Mouse (Mus musculus) midbrain, embryonic 13.5 days (tissue): ENCODE results near the gene Tiparp. TPM values are rescaled to one million over a fixed set of nuclear protein-coding genes. Genes with fewer than 3 reads are reported as not detected.

Experiments
- ATAC-seq: fragments of 200-750 bp; cut with Nextera tagmentation; 2 replicates; pipeline ENCODE4 v1.8.0; 2017; ENCODE audit warnings: mild to moderate bottlenecking, moderate TSS enrichment, moderate library complexity
- H3K27ac ChIP-seq: fragments of 300-500 bp; sonication (generic); 2 replicates; pipeline ENCODE4 v1.5.1; 2015; ENCODE audit warnings: inconsistent platforms, mild to moderate bottlenecking, moderate library complexity
- H3K27me3 ChIP-seq: fragments of 300-500 bp; sonication (generic); 2 replicates; pipeline ENCODE4 v1.6.1; 2015; ENCODE audit warnings: mild to moderate bottlenecking, inconsistent platforms
- H3K36me3 ChIP-seq: fragments of 300-500 bp; sonication (generic); 2 replicates; pipeline ENCODE4 v1.6.1; 2015; ENCODE audit warnings: mild to moderate bottlenecking, inconsistent platforms
- H3K4me1 ChIP-seq: fragments of 300-500 bp; sonication (generic); replicated peaks from 2 replicates; pipeline ENCODE4 v1.6.1; 2015; ENCODE audit warnings: inconsistent platforms
- H3K4me2 ChIP-seq: fragments of 300-500 bp; sonication (generic); replicated peaks from 2 replicates; pipeline ENCODE4 v1.6.1; 2015; ENCODE audit warnings: moderate library complexity, mild to moderate bottlenecking, inconsistent platforms
- H3K4me3 ChIP-seq: fragments of 300-500 bp; sonication (generic); replicated peaks from 2 replicates; pipeline ENCODE4 v1.5.1; 2015; ENCODE audit warnings: mild to moderate bottlenecking, inconsistent platforms
- H3K9ac ChIP-seq: fragments of 300-500 bp; sonication (generic); replicated peaks from 2 replicates; pipeline ENCODE4 v1.6.1; 2015; ENCODE audit warnings: mild to moderate bottlenecking, inconsistent platforms
- H3K9me3 ChIP-seq: fragments of 300-500 bp; sonication (generic); 2 replicates; pipeline ENCODE4 v1.6.1; 2016; ENCODE audit warnings: mild to moderate bottlenecking, inconsistent platforms
- WGBS: fragments of 180-500 bp; shearing (Covaris S2); methylation state at CpG from one replicate; pipeline ENCODE4 v1.1.7; 2015; 5-methylcytosine and 5-hydroxymethylcytosine counted together
- polyA plus RNA-seq: library from polyadenylated mRNA; unstranded; fragments of >200 nt; fragmentation: Nextera tagmentation; extraction: Ambion mirVana; gene quantifications from 2 replicates; pipeline ENCODE4 v1.2.1, GENCODE M21; 2015

Tiparp gene
- polyA plus RNA-seq, 1 experiment from 2014 or later = 30.9 TPM

- no peak overlapping the region for H3K9ac ChIP-seq
- H3K4me2 ChIP-seq = no peak overlapping the region
- H3K9me3 ChIP-seq = no peaks in the 10 kb centered on the region
- H3K4me3 ChIP-seq = no peak overlapping the region
- H3K4me1 ChIP-seq = no peaks in the 10 kb centered on the region
- H3K36me3 ChIP-seq = no peaks in the 10 kb centered on the region
- no peak overlapping the region for H3K27ac ChIP-seq
- H3K27me3 ChIP-seq = 0 out of 2 replicates have a peak, but pooled peaks cover 2% of the 10 kb centered on the region
- no peak for ATAC-seq
- 59% methylated on average over 9 of the region's 9 CpGs for WGBS
These were observed 37.6 kb downstream of the Tiparp start for GRCm38 (mm10) chr3:65565632-65566300.

DNA sequence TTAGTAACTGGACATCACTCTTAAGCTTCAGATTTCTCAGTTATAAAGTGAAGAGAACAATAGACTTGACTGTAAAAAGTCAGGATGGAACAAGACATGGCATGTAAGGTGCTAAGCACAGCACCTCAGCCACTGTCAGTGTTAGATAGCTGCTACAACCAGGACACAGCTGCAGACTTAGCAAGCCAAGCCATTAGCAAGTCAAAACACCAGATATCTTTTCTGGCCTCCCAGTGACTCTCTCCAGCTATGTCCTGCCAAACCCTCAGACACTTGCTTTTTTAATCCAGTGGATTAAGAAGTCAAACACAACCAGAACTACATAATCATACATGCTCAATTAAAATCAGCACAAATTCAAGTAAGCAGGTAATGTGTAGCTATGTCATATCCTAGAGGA is 41.7 kb downstream of the Tiparp start:
- ATAC-seq = no peak
- no peaks in the 10 kb centered on the region for H3K27me3 ChIP-seq
- H3K9me3 ChIP-seq = no peaks in the 10 kb centered on the region
- no peak overlapping the region for H3K9ac ChIP-seq
- no peak overlapping the region for H3K4me3 ChIP-seq
- H3K27ac ChIP-seq = no peak overlapping the region
- H3K4me1 ChIP-seq = no peaks in the 10 kb centered on the region
- H3K4me2 ChIP-seq = no peak overlapping the region
- H3K36me3 ChIP-seq = no peaks in the 10 kb centered on the region

- H3K27me3 ChIP-seq = no peaks in the 10 kb centered on the region
- H3K4me1 ChIP-seq = no peaks in the 10 kb centered on the region
- no peak overlapping the region for H3K27ac ChIP-seq
- no peaks in the 10 kb centered on the region for H3K36me3 ChIP-seq
- no peaks in the 10 kb centered on the region for H3K9me3 ChIP-seq
- no peak overlapping the region for H3K4me2 ChIP-seq
- no peak for ATAC-seq
- WGBS = 41% methylated on average over 3 of the region's 3 CpGs
- H3K9ac ChIP-seq = no peak overlapping the region
- no peak overlapping the region for H3K4me3 ChIP-seq
These were observed 45.3 kb downstream of the Tiparp start for GRCm38 (mm10) chr3:65573516-65573915.

DNA sequence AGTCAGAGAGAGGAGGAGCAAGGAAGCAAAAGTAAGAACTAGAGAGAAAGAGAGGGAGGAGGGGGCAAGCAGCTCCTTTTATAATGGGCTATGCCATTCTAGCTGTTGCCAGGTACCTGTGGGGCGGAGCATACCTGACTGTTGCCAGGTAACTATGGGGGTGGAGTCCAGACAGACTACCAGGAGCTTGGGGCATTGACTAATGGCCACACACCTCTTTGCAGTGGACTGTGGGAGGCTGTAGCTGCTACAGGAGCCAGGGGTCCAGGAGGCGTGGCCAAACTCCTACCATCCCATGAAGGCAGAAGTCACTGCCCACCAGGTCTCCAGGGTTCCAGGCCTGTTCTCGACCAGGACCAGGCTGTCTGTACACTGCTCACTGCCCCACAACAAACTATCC is 49.4 kb downstream of the Tiparp start:
- no peaks in the 10 kb centered on the region for H3K27me3 ChIP-seq
- ATAC-seq = peak; percentile 58; the same call in 1 of the 2 replicates
- 89% methylated on average over 3 of the region's 3 CpGs for WGBS
- H3K4me2 ChIP-seq = no peak overlapping the region
- no peak overlapping the region for H3K27ac ChIP-seq
- H3K9me3 ChIP-seq = no peaks in the 10 kb centered on the region
- no peaks in the 10 kb centered on the region for H3K36me3 ChIP-seq
- no peaks in the 10 kb centered on the region for H3K4me1 ChIP-seq
- no peak overlapping the region for H3K9ac ChIP-seq
- no peak overlapping the region for H3K4me3 ChIP-seq

- Histone ChIP-seq H3K4me1 (no peaks in the 10 kb centered on the region), H3K27me3 (no peaks in the 10 kb centered on the region; the same call in 1 of the 2 replicates), H3K4me3 (no peak overlapping the region), H3K9me3 (no peaks in the 10 kb centered on the region), H3K36me3 (no peaks in the 10 kb centered on the region), H3K27ac (no peak overlapping the region), H3K4me2 (no peak overlapping the region), H3K9ac (no peak overlapping the region)
- WGBS = 82% methylated on average over 12 of the region's 12 CpGs
- no peak for ATAC-seq
These were observed 51.2 kb downstream of the Tiparp start for GRCm38 (mm10) chr3:65579260-65579921.

GRCm38 (mm10) chr3:65581596-65581995 is 53.4 kb downstream of the Tiparp start:
- 88% methylated on average over 4 of the region's 4 CpGs for WGBS
- Histone ChIP-seq H3K27me3 (no peaks in the 10 kb centered on the region; the same call in 1 of the 2 replicates), H3K4me2 (no peak overlapping the region), H3K36me3 (no peaks in the 10 kb centered on the region), H3K27ac (no peak overlapping the region), H3K9me3 (no peaks in the 10 kb centered on the region), H3K9ac (no peak overlapping the region), H3K4me3 (no peak overlapping the region), H3K4me1 (peaks cover 15% of the 10 kb centered on the region)
- ATAC-seq = no peak

- Histone ChIP-seq H3K4me3 (no peak overlapping the region), H3K4me2 (no peak overlapping the region), H3K36me3 (no peaks in the 10 kb centered on the region), H3K27me3 (peaks cover 15% of the 10 kb centered on the region; the same call in 1 of the 2 replicates), H3K9ac (no peak overlapping the region), H3K27ac (no peak overlapping the region), H3K9me3 (no peaks in the 10 kb centered on the region), H3K4me1 (peaks cover 23% of the 10 kb centered on the region)
- WGBS = 69% methylated on average over 1 of the region's 1 CpGs
- ATAC-seq = no peak
These were observed 56.1 kb downstream of the Tiparp start for GRCm38 (mm10) chr3:65584329-65584728.

GRCm38 (mm10) chr3:65585291-65585690 is 57.1 kb downstream of the Tiparp start:
- H3K36me3 ChIP-seq = no peaks in the 10 kb centered on the region
- peak; percentile 51; the same call in 1 of the 2 replicates for ATAC-seq
- H3K27ac ChIP-seq = no peak overlapping the region
- no peak overlapping the region for H3K4me3 ChIP-seq
- H3K27me3 ChIP-seq = peaks cover 15% of the 10 kb centered on the region; the same call in 1 of the 2 replicates
- H3K4me2 ChIP-seq = no peak overlapping the region
- H3K9ac ChIP-seq = no peak overlapping the region
- peaks cover 23% of the 10 kb centered on the region for H3K4me1 ChIP-seq
- 49% methylated on average over 8 of the region's 8 CpGs for WGBS
- H3K9me3 ChIP-seq = 0 out of 2 replicates have a peak, but pooled peaks cover 1% of the 10 kb centered on the region

DNA sequence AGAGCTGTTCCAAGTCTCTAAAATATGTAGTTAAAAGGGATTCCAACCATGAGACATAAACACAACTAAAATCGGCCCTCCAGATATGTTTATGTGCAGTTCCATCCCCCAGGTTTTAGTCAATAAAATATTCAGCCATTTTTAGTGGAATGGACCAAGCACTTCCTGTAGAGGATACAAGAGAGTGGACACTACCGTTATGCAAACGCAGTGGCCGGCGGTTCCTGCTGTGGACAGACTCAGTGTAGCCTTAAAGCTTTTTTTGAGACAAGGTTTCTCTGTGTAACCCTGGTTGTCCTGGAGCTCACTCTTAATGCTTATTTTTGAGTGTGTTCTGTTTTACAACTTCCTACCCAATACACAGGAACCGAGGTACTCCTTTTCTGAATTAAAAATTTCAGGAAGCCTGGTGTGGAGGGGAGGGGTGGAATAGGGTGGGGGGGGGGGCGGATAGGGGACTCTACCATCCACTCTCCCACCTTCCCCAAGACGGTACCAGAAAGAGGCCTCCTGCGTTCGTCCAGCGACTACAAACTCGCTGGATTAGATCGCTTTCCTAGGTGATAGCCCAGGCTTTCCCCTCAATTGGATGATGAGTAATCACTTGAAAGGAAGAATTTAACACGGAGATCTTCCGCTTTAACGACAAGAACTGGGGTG is 57.7 kb downstream of the Tiparp start:
- WGBS = 28% methylated on average over 16 of the region's 16 CpGs
- Histone ChIP-seq H3K4me1 (peaks cover 23% of the 10 kb centered on the region), H3K27me3 (peaks cover 15% of the 10 kb centered on the region; the same call in 1 of the 2 replicates), H3K4me3 (peak overlapping the region; percentile 28), H3K9ac (peak overlapping the region; percentile 39; the same call in 1 of the 2 replicates), H3K4me2 (peak overlapping the region; percentile 57), H3K36me3 (no peaks in the 10 kb centered on the region), H3K27ac (no peak overlapping the region), H3K9me3 (0 out of 2 replicates have a peak, but pooled peaks cover 4% of the 10 kb centered on the region)
- ATAC-seq = peak; percentile 32; the same call in 1 of the 2 replicates

DNA sequence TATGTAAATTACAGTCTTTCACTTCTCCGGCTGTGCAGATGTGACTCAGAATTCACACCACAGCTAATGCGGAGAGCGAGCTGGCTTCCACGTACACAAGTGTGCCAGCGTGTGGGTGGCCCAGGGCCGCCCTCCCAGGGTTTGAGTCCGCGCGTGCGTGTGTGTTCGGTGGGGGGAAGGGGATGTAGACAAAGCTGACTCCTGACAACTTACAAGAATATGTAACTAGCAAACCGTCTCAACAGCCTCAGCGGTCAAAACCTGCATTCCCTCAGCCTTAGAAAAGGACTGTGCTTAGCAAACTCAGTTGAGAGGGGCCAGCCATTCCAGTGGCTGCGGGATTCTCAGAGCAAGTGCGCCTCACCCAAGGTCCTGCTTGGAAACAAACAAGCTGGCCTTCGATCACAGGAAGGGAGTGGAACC is 58.3 kb downstream of the Tiparp start:
- peak overlapping the region; percentile 28 for H3K4me3 ChIP-seq
- peaks cover 23% of the 10 kb centered on the region for H3K4me1 ChIP-seq
- H3K4me2 ChIP-seq = peak overlapping the region; percentile 57
- H3K9me3 ChIP-seq = 0 out of 2 replicates have a peak, but pooled peaks cover 4% of the 10 kb centered on the region
- no peak overlapping the region for H3K27ac ChIP-seq
- peak; percentile 82 for ATAC-seq
- WGBS = 1% methylated on average over 16 of the region's 16 CpGs
- no peaks in the 10 kb centered on the region for H3K36me3 ChIP-seq
- H3K9ac ChIP-seq = peak overlapping the region; percentile 39; the same call in 1 of the 2 replicates
- peaks cover 15% of the 10 kb centered on the region; the same call in 1 of the 2 replicates for H3K27me3 ChIP-seq

GRCm38 (mm10) chr3:65586966-65587365 is 58.8 kb downstream of the Tiparp start:
- Histone ChIP-seq H3K9ac (peak overlapping the region; percentile 39; the same call in 1 of the 2 replicates), H3K4me2 (peak overlapping the region; percentile 57), H3K27ac (no peak overlapping the region), H3K36me3 (no peaks in the 10 kb centered on the region), H3K9me3 (0 out of 2 replicates have a peak, but pooled peaks cover 4% of the 10 kb centered on the region), H3K4me3 (peak overlapping the region; percentile 28), H3K4me1 (peaks cover 23% of the 10 kb centered on the region), H3K27me3 (peaks cover 15% of the 10 kb centered on the region; the same call in 1 of the 2 replicates)
- WGBS = 51% methylated on average over 2 of the region's 2 CpGs
- ATAC-seq = 0 out of 2 replicates have a peak, but pooled peaks have one; percentile 22

DNA sequence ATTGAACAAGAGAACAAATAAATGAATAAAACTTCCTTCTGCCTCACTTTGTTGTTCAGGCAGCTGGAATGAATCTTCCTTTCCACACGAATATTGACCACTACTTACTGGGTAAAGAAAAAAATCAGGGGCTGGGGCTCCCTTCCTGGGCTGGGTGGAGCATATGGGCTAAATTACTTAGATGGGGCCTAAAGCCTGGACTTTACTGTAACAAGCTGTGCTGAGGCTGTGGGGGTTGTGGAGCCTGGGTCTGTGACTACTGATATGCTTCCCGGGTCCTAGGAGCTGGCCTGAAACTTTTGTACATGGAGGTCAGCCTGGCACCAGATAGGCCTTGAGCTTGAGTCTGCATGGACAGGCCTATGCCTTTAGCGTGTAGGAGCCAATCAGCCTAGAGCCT is 60.2 kb downstream of the Tiparp start:
- Histone ChIP-seq H3K9ac (no peak overlapping the region), H3K36me3 (no peaks in the 10 kb centered on the region), H3K4me2 (no peak overlapping the region), H3K27ac (no peak overlapping the region), H3K9me3 (0 out of 2 replicates have a peak, but pooled peaks cover 4% of the 10 kb centered on the region), H3K27me3 (peaks cover 15% of the 10 kb centered on the region; the same call in 1 of the 2 replicates), H3K4me1 (peaks cover 23% of the 10 kb centered on the region), H3K4me3 (no peak overlapping the region)
- 76% methylated on average over 3 of the region's 3 CpGs for WGBS
- no peak for ATAC-seq
